Comparison of ENCODE assay signal across 8 mouse cellular contexts in genomic region chr12:86833711-86834415, GRCm38 (mm10). TPM values are rescaled to one million over a fixed set of nuclear protein-coding genes. Genes with fewer than 3 reads are reported as not detected.
DNase-seq lines count a peak whose midpoint lies in the region; ATAC-seq and TF ChIP-seq lines count a peak whose summit lies in the region.

No protein-coding gene starts in this region.

- H3K4me3 ChIP-seq in kidney, adult 2 months (ENCODE audit: insufficient read depth, low read depth, low read length) = no peak overlapping the region
- no peak overlapping the region for H3K4me3 ChIP-seq in lung, embryonic 15.5 days
- H3K4me3 ChIP-seq in forebrain, embryonic 14.5 days (ENCODE audit: low read depth, low read length) = no peak overlapping the region

- WGBS in kidney, adult 2 months = 37% methylated on average over 6 of the region's 6 CpGs
- whole genome bisulfite sequencing in lung, embryonic 15.5 days = 34% methylated on average over 6 of the region's 6 CpGs
- 68% methylated on average over 6 of the region's 6 CpGs for WGBS in forebrain, embryonic 14.5 days

- H3K9me3 ChIP-seq in lung, embryonic 15.5 days = no peaks in the 10 kb centered on the region
- H3K9me3 ChIP-seq in forebrain, embryonic 14.5 days (replicated peaks; ENCODE audit: control insufficient read depth, low read length) = no peaks in the 10 kb centered on the region

- no peak for TF ChIP-seq CTCF in kidney, adult 2 months (conservative IDR thresholded peaks at IDR 0.05; ENCODE audit: insufficient read depth, insufficient read length, low read depth, low read length)

- no peak overlapping the region; the same call in 1 of the 2 replicates for H3K4me2 ChIP-seq in lung, embryonic 15.5 days
- H3K4me2 ChIP-seq in forebrain, embryonic 14.5 days (ENCODE audit: low read length) = no peak overlapping the region

- H3K4me1 ChIP-seq in kidney, adult 2 months (ENCODE audit: control insufficient read depth, insufficient read depth, low read length) = peaks cover 38% of the 10 kb centered on the region
- H3K4me1 ChIP-seq in lung, embryonic 15.5 days = peaks cover 76% of the 10 kb centered on the region
- H3K4me1 ChIP-seq in forebrain, embryonic 14.5 days (ENCODE audit: control insufficient read depth, insufficient read depth, low read length) = peaks cover 28% of the 10 kb centered on the region

- intact Hi-C loops in left cerebral cortex, postnatal 14 days (cut with DNase I) = no loop called here
- intact Hi-C loops in gastrocnemius, postnatal 36 days (cut with DNase I) = loop anchor here (5.0 kb wide), 1 partner anchor 48 kb away; the partner anchor contains the start of gene Irf2bpl

- H3K9ac ChIP-seq in lung, embryonic 15.5 days = no peak overlapping the region
- H3K9ac ChIP-seq in forebrain, embryonic 14.5 days (ENCODE audit: low read length) = no peak overlapping the region

- no peak for TF ChIP-seq POLR2A in kidney, adult 2 months (IDR thresholded peaks at IDR 0.05; ENCODE audit: low read depth, low read length)

- no peaks in the 10 kb centered on the region for H3K36me3 ChIP-seq in kidney, adult 2 months (ENCODE audit: control insufficient read depth, insufficient read depth, low read length)
- H3K36me3 ChIP-seq in lung, embryonic 15.5 days = no peaks in the 10 kb centered on the region
- H3K36me3 ChIP-seq in forebrain, embryonic 14.5 days (ENCODE audit: control insufficient read depth, insufficient read depth, low read length) = no peaks in the 10 kb centered on the region

- H3K27me3 ChIP-seq in kidney, adult 2 months (replicated peaks; ENCODE audit: control insufficient read depth, insufficient read depth, low read length) = no peaks in the 10 kb centered on the region
- H3K27me3 ChIP-seq in lung, embryonic 15.5 days = no peaks in the 10 kb centered on the region
- no peaks in the 10 kb centered on the region for H3K27me3 ChIP-seq in forebrain, embryonic 14.5 days (replicated peaks; ENCODE audit: control insufficient read depth, insufficient read depth, low read length)

- DNase-seq in left cerebral cortex, postnatal 14 days (ENCODE audit: low spot score in 2 of 2) = peak; percentile 57 to 67
- DNase-seq in left cerebral cortex, adult 11 months (ENCODE audit: low spot score) = no peak
- DNase-seq in adrenal gland, adult 18-20 months (ENCODE audit: low spot score in 2 of 2) = peak; percentile 69 to 73
- peak; percentile 71 to 84 for DNase-seq in gastrocnemius, postnatal 36 days
- DNase-seq in kidney, adult 2 months = peak; percentile 94
- peak; percentile 91 for DNase-seq in spleen, postnatal 36 days (ENCODE audit: low spot score in 2 of 2)
- no peak for DNase-seq in forebrain, embryonic 14.5 days (ENCODE audit: low spot score)

- H3K27ac ChIP-seq in kidney, adult 2 months (ENCODE audit: insufficient read depth, low read depth, low read length) = peak overlapping the region; percentile 78
- peak overlapping the region; percentile 87 for H3K27ac ChIP-seq in lung, embryonic 15.5 days
- H3K27ac ChIP-seq in forebrain, embryonic 14.5 days (ENCODE audit: low read depth, low read length) = no peak overlapping the region; the same call in 1 of the 2 replicates

- ATAC-seq in lung, embryonic 15.5 days (ENCODE audit: borderline replicate concordance, extremely low read depth, low FRiP score, low TSS enrichment) = peak; percentile 25; the same call in 1 of the 2 replicates
- ATAC-seq in forebrain, embryonic 14.5 days = no peak

RNA-seq across cellular contexts. Expression of gene Irf2bpl, which starts 50.7 kb away (rescaled TPM):
- 10 to 100 TPM; 74.0 to 78.2 TPM for total RNA-seq in left cerebral cortex, postnatal 14 days (2021)
- total RNA-seq in adrenal gland, adult 18-20 months (2021) = 10 to 100 TPM; 61.0 to 61.4 TPM
- total RNA-seq in gastrocnemius, postnatal 36 days (2021) = 10 to 100 TPM; 18.6 to 23.7 TPM
- polyA plus RNA-seq in kidney, adult 2 months (2012; rRNA removed) = 22.0 and 27.8 TPM in 2 replicates
- 49.4 and 50.0 TPM in 2 replicates for polyA plus RNA-seq in lung, embryonic 15.5 days (2015; fragmentation: Nextera tagmentation; extraction: Ambion mirVana)
- 41.4 and 56.5 TPM in 2 replicates for polyA plus RNA-seq in forebrain, embryonic 14.5 days (2014; fragmentation: Nextera tagmentation; extraction: Ambion mirVana)

Comparison
In these comparisons a context has a peak if more than half of its experiments do, and no peak if none do; other contexts are left out.
1. DNase-seq: peak in left cerebral cortex, postnatal 14 days (2 of 2), adrenal gland, adult 18-20 months (2 of 2), gastrocnemius, postnatal 36 days (2 of 2), kidney, adult 2 months (single experiment) and spleen, postnatal 36 days (2 of 2); none in left cerebral cortex, adult 11 months (single experiment) and forebrain, embryonic 14.5 days (single experiment).